In genomic region chr3:84191141-84191881, GRCm38 (mm10) we compare ENCODE assay signal across 8 mouse cellular contexts. TPM values are rescaled to one million over a fixed set of nuclear protein-coding genes. Genes with fewer than 3 reads are reported as not detected.
A peak's percentile ranks its signal among the peaks of the same experiment; 100 is the strongest.
DNase-seq lines count a peak whose midpoint lies in the region; ATAC-seq and TF ChIP-seq lines count a peak whose summit lies in the region.

No protein-coding gene starts in this region.

- peak overlapping the region; percentile 56 for H3K9ac ChIP-seq in heart, embryonic 15.5 days
- peak overlapping the region; percentile 50; the same call in 1 of the 2 replicates for H3K9ac ChIP-seq in limb, embryonic 13.5 days
- 0 out of 2 replicates have a peak overlapping the region, but pooled peaks have one; percentile 2 for H3K9ac ChIP-seq in stomach, embryonic 15.5 days

- H3K4me3 ChIP-seq in E14TG2a.4 (replicated peaks; ENCODE audit: low read length): peak overlapping the region; percentile 82
- peak overlapping the region; percentile 58 for H3K4me3 ChIP-seq in heart, embryonic 15.5 days
- peak overlapping the region; percentile 43 for H3K4me3 ChIP-seq in limb, embryonic 13.5 days
- peak overlapping the region; percentile 42 for H3K4me3 ChIP-seq in stomach, embryonic 15.5 days (replicated peaks)

- no peak; the same call in 1 of the 2 replicates for TF ChIP-seq CTCF in E14TG2a.4 (conservative IDR thresholded peaks at IDR 0.05; ENCODE audit: low read length)

- H3K9me3 ChIP-seq in E14TG2a.4 (ENCODE audit: low read length): no peaks in the 10 kb centered on the region; the same call in 1 of the 2 replicates
- no peaks in the 10 kb centered on the region for H3K9me3 ChIP-seq in heart, embryonic 15.5 days (replicated peaks)
- H3K9me3 ChIP-seq in limb, embryonic 13.5 days: no peaks in the 10 kb centered on the region
- H3K9me3 ChIP-seq in stomach, embryonic 15.5 days: no peaks in the 10 kb centered on the region

- no peaks in the 10 kb centered on the region for H3K36me3 ChIP-seq in E14TG2a.4 (ENCODE audit: insufficient read depth, low read length)
- no peaks in the 10 kb centered on the region for H3K36me3 ChIP-seq in heart, embryonic 15.5 days
- 0 out of 2 replicates have a peak, but pooled peaks cover 8% of the 10 kb centered on the region for H3K36me3 ChIP-seq in limb, embryonic 13.5 days
- no peaks in the 10 kb centered on the region for H3K36me3 ChIP-seq in stomach, embryonic 15.5 days

- H3K27ac ChIP-seq in heart, embryonic 15.5 days: peak overlapping the region; percentile 54
- no peak overlapping the region for H3K27ac ChIP-seq in limb, embryonic 13.5 days
- peak overlapping the region; percentile 69 for H3K27ac ChIP-seq in stomach, embryonic 15.5 days

- peak; percentile 23 for DNase-seq in adrenal gland, postnatal 14 days
- no peak for DNase-seq in adrenal gland, adult 8-10 months
- no peak for DNase-seq in right cerebral cortex, postnatal 25 days
- no peak for DNase-seq in gastrocnemius, adult 8-10 months (ENCODE audit: low spot score in 2 of 2)

- H3K4me2 ChIP-seq in heart, embryonic 15.5 days: peak overlapping the region; percentile 68
- peak overlapping the region; percentile 66 for H3K4me2 ChIP-seq in limb, embryonic 13.5 days (replicated peaks)
- peak overlapping the region; percentile 68 for H3K4me2 ChIP-seq in stomach, embryonic 15.5 days

- H3K27me3 ChIP-seq in E14TG2a.4 (ENCODE audit: insufficient read depth, low read length): no peaks in the 10 kb centered on the region
- 0 out of 2 replicates have a peak, but pooled peaks cover 3% of the 10 kb centered on the region for H3K27me3 ChIP-seq in heart, embryonic 15.5 days
- peaks cover 29% of the 10 kb centered on the region for H3K27me3 ChIP-seq in limb, embryonic 13.5 days
- no peaks in the 10 kb centered on the region for H3K27me3 ChIP-seq in stomach, embryonic 15.5 days (replicated peaks)

- H3K4me1 ChIP-seq in E14TG2a.4 (replicated peaks; ENCODE audit: low read depth, low read length): peaks cover 95% of the 10 kb centered on the region
- H3K4me1 ChIP-seq in heart, embryonic 15.5 days (replicated peaks): peaks cover 17% of the 10 kb centered on the region; the same call in 1 of the 2 replicates
- peaks cover 15% of the 10 kb centered on the region for H3K4me1 ChIP-seq in limb, embryonic 13.5 days
- peaks cover 13% of the 10 kb centered on the region; the same call in 1 of the 2 replicates for H3K4me1 ChIP-seq in stomach, embryonic 15.5 days

- WGBS in heart, embryonic 15.5 days: 40% methylated on average over 21 of the region's 21 CpGs
- 42% methylated on average over 21 of the region's 21 CpGs for WGBS in limb, embryonic 13.5 days
- WGBS in stomach, embryonic 15.5 days: 42% methylated on average over 21 of the region's 21 CpGs

- ATAC-seq in heart, embryonic 15.5 days (replicated peaks; ENCODE audit: insufficient number of reproducible peaks, insufficient read depth, low FRiP score, low read depth): peak; percentile 44; the same call in 1 of the 2 replicates
- peak; percentile 13; the same call in 1 of the 2 replicates for ATAC-seq in limb, embryonic 13.5 days (ENCODE audit: low FRiP score, low read depth)
- ATAC-seq in stomach, embryonic 15.5 days (ENCODE audit: insufficient read depth, low FRiP score, low read depth): peak; percentile 54

RNA-seq across cellular contexts. Expression of gene Gm6525, which starts 17.4 kb away (rescaled TPM):
- 0.33 TPM in 1 of 2 replicates, not detected in the other for total RNA-seq in adrenal gland, postnatal 14 days (2021)
- not detected for total RNA-seq in adrenal gland, adult 8-10 months (2022)
- polyA plus RNA-seq in heart, embryonic 15.5 days (2015; fragmentation: Nextera tagmentation; extraction: Ambion mirVana): 0.46 and 0.60 TPM in 2 replicates
- polyA plus RNA-seq in limb, embryonic 13.5 days (2015; fragmentation: Nextera tagmentation; extraction: Ambion mirVana): 1.3 and 1.5 TPM in 2 replicates
- 0.81 and 1.2 TPM in 2 replicates for polyA plus RNA-seq in stomach, embryonic 15.5 days (2015; fragmentation: Nextera tagmentation; extraction: Ambion mirVana)
- total RNA-seq in gastrocnemius, adult 8-10 months (2022): not detected

RNA-seq across cellular contexts. Expression of gene Mnd1, which starts 35.7 kb away (rescaled TPM):
- 23.0 and 27.2 TPM in 2 replicates for total RNA-seq in adrenal gland, postnatal 14 days (2021)
- 1 to 10 TPM; 8.0 to 9.1 (median 8.6) TPM for total RNA-seq in adrenal gland, adult 8-10 months (2022)
- polyA plus RNA-seq in heart, embryonic 15.5 days (2015; fragmentation: Nextera tagmentation; extraction: Ambion mirVana): 10.2 and 11.5 TPM in 2 replicates
- 11.5 and 11.8 TPM in 2 replicates for polyA plus RNA-seq in limb, embryonic 13.5 days (2015; fragmentation: Nextera tagmentation; extraction: Ambion mirVana)
- polyA plus RNA-seq in stomach, embryonic 15.5 days (2015; fragmentation: Nextera tagmentation; extraction: Ambion mirVana): 12.7 and 15.1 TPM in 2 replicates
- total RNA-seq in gastrocnemius, adult 8-10 months (2022): 1 to 10 TPM in 3 of 4 experiments, under 1 TPM in 1; 0.77 to 1.9 (median 1.3) TPM

Comparison
In these comparisons a context has a peak if more than half of its experiments do, and no peak if none do; other contexts are left out.
1. H3K9ac ChIP-seq: peak in every context shown above with its lines; median percentile 56 in heart, embryonic 15.5 days; 50 in limb, embryonic 13.5 days; 2 in stomach, embryonic 15.5 days.